Mouse (Mus musculus): ENCODE data around the gene Npl. TPM values are rescaled to one million over a fixed set of nuclear protein-coding genes. Genes with fewer than 3 reads are reported as not detected.

The Npl gene
- polyA plus RNA-seq, 1 experiment: 7.2 TPM

- H3K4me3 ChIP-seq (ENCODE audit: insufficient read depth, low read length): no peak overlapping the region
- TF ChIP-seq POLR2A (IDR thresholded peaks at IDR 0.05; ENCODE audit: borderline replicate concordance, low read depth, low read length) (no peak), CTCF (IDR thresholded peaks at IDR 0.05; ENCODE audit: low read depth, low read length) (peak; percentile 48)
- no peak overlapping the region for H3K27ac ChIP-seq (ENCODE audit: insufficient read depth, low read depth, low read length)
- no peaks in the 10 kb centered on the region for H3K4me1 ChIP-seq (ENCODE audit: control insufficient read depth, insufficient read depth, low read length)
Measured at GRCm38 (mm10) chr1:153480386-153481024, 69.3 kb downstream of the Npl start.

DNA sequence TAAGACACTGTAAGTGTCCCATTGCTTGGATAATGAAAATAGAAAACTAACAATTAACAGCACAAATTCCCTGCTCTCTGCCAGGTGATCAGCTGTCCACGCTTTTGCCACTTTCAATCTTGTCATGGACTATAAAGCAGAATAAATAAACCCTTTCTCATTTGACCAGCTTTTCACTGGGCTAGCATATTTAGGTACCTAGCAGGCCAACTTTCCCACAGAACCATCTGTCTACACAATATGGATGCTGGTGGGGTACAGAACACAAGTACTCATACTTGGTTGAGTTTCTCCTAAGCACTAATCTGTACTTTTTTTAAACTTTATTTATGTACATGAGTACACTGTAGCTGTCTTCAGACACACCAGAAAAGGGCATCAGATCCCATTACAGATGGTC lies 70.5 kb downstream of the Npl start:
- TF ChIP-seq CTCF (IDR thresholded peaks at IDR 0.05; ENCODE audit: low read depth, low read length) (no peak), POLR2A (IDR thresholded peaks at IDR 0.05; ENCODE audit: borderline replicate concordance, low read depth, low read length) (no peak)
- Histone ChIP-seq H3K4me1 (ENCODE audit: control insufficient read depth, insufficient read depth, low read length) (no peaks in the 10 kb centered on the region), H3K27ac (ENCODE audit: insufficient read depth, low read depth, low read length) (no peak overlapping the region), H3K4me3 (ENCODE audit: insufficient read depth, low read length) (no peak overlapping the region)

DNA sequence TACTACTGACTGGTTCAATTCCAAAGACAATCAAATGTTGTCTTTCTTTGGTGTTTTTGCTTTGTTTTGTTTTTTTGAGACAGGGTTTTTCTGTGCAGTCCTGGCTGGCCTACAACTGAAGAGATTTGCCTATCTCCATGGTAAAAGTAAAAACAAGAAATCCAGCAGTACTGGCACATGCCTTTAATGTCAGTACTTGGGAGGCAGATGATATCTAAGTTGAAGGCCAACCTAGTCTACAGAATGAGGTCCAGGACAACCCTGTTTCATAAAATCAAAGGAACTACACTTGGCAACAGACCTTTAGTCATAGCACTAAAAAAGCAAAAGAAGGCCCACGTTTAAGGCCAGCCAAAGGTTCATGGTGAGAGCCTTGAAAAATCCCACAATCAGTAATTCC lies 88.0 kb downstream of the Npl start:
- Histone ChIP-seq H3K4me3 (ENCODE audit: insufficient read depth, low read length) (no peak overlapping the region), H3K27ac (ENCODE audit: insufficient read depth, low read depth, low read length) (no peak overlapping the region), H3K4me1 (ENCODE audit: control insufficient read depth, insufficient read depth, low read length) (no peaks in the 10 kb centered on the region)
- TF ChIP-seq POLR2A (IDR thresholded peaks at IDR 0.05; ENCODE audit: borderline replicate concordance, low read depth, low read length): no peak
- TF ChIP-seq CTCF (IDR thresholded peaks at IDR 0.05; ENCODE audit: low read depth, low read length): no peak

DNA sequence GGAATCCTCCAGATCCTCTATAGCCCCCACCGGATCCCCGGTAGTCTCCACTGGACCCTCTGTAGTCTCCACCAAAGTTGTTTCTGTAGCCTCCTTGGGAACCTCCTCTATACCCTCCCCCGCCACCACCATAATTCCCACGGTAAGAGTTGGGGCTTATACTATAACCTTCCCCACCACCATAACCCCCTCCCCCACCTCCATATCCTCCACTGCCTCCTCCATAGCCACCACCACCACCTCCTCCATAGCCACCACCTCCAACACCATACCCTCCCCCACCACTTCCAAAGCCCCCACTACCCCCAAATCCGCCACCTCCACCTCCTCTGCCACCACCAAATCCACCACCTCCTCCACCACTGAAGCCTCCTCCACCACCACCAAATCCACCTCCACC lies 93.7 kb downstream of the Npl start:
- no peaks in the 10 kb centered on the region for H3K4me1 ChIP-seq (ENCODE audit: control insufficient read depth, insufficient read depth, low read length)
- no peak for TF ChIP-seq POLR2A (IDR thresholded peaks at IDR 0.05; ENCODE audit: borderline replicate concordance, low read depth, low read length)
- TF ChIP-seq CTCF (IDR thresholded peaks at IDR 0.05; ENCODE audit: low read depth, low read length): no peak
- H3K4me3 ChIP-seq (ENCODE audit: insufficient read depth, low read length): no peak overlapping the region
- no peak overlapping the region for H3K27ac ChIP-seq (ENCODE audit: insufficient read depth, low read depth, low read length)

GRCm38 (mm10) chr1:153453146-153453642 lies 96.7 kb downstream of the Npl start:
- no peak for TF ChIP-seq CTCF (IDR thresholded peaks at IDR 0.05; ENCODE audit: low read depth, low read length)
- TF ChIP-seq POLR2A (IDR thresholded peaks at IDR 0.05; ENCODE audit: borderline replicate concordance, low read depth, low read length): no peak
- H3K4me1 ChIP-seq (ENCODE audit: control insufficient read depth, insufficient read depth, low read length): no peaks in the 10 kb centered on the region
- no peak overlapping the region for H3K4me3 ChIP-seq (ENCODE audit: insufficient read depth, low read length)
- H3K27ac ChIP-seq (ENCODE audit: insufficient read depth, low read depth, low read length): no peak overlapping the region

Other genes starting within 250 kb of the Npl start
- gene Lamc1, start 217.3 kb downstream of the Npl start, polyA plus RNA-seq (2012; ENCODE audit: insufficient read depth, insufficient read length, missing spikeins): 15.5 and 16.4 TPM in 2 replicates
- 0.84 and 2.0 TPM in 2 replicates for gene Shcbp1l, start 124.9 kb downstream of the Npl start, polyA plus RNA-seq (2012; ENCODE audit: insufficient read depth, insufficient read length, missing spikeins)
- 61.2 and 67.9 TPM in 2 replicates for gene Dhx9, start 62.4 kb downstream of the Npl start, polyA plus RNA-seq (2012; ENCODE audit: insufficient read depth, insufficient read length, missing spikeins)
- gene Rgs8, start 103.0 kb upstream of the Npl start, polyA plus RNA-seq (2012; ENCODE audit: insufficient read depth, insufficient read length, missing spikeins): 0.66 TPM in 1 of 2 replicates, not detected in the other
- 0.23 and 0.35 TPM in 2 replicates for gene Rgs16, start 190.3 kb upstream of the Npl start, polyA plus RNA-seq (2012; ENCODE audit: insufficient read depth, insufficient read length, missing spikeins)
- gene Rnasel, start 199.4 kb upstream of the Npl start, polyA plus RNA-seq (2012; ENCODE audit: insufficient read depth, insufficient read length, missing spikeins): 103 and 119 TPM in 2 replicates

All from bone marrow macrophage, adult 2 months (primary cell).